Mouse (Mus musculus) forebrain, embryonic 12.5 days (tissue): Measurements from ENCODE around the gene Gm2696. TPM values are rescaled to one million over a fixed set of nuclear protein-coding genes. Genes with fewer than 3 reads are reported as not detected.
"Not testable (repeated sequence)": the region's sequence is repeated elsewhere in the genome, so short reads cannot be mapped to it uniquely, and the experiment has no call there.

Source experiments
- ATAC-seq: fragments of 200-750 bp; cut with Nextera tagmentation; 2 replicates; pipeline ENCODE4 v1.8.0; 2017; ENCODE audit warnings: moderate TSS enrichment; ENCODE audit not compliant: low FRiP score
- H3K27ac ChIP-seq: fragments of 300-500 bp; sonication (generic); 2 replicates; pipeline ENCODE4 v1.5.1; 2016; ENCODE audit warnings: mild to moderate bottlenecking
- H3K27me3 ChIP-seq: fragments of 300-500 bp; sonication (generic); 2 replicates; pipeline ENCODE4 v1.6.1; 2016; ENCODE audit warnings: mild to moderate bottlenecking
- H3K36me3 ChIP-seq: fragments of 300-500 bp; sonication (generic); replicated peaks from 2 replicates; pipeline ENCODE4 v1.6.1; 2016; ENCODE audit warnings: mild to moderate bottlenecking
- H3K4me1 ChIP-seq: fragments of 300-500 bp; sonication (generic); 2 replicates; pipeline ENCODE4 v1.6.1; 2016
- H3K4me2 ChIP-seq: fragments of 300-500 bp; sonication (generic); 2 replicates; pipeline ENCODE4 v1.6.1; 2016; ENCODE audit warnings: mild to moderate bottlenecking, moderate library complexity
- H3K4me3 ChIP-seq: fragments of 300-500 bp; sonication (generic); replicated peaks from 2 replicates; pipeline ENCODE4 v1.5.1; 2016; ENCODE audit warnings: mild to moderate bottlenecking
- H3K9ac ChIP-seq: fragments of 300-500 bp; sonication (generic); 2 replicates; pipeline ENCODE4 v1.6.1; 2016; ENCODE audit warnings: mild to moderate bottlenecking
- H3K9me3 ChIP-seq: fragments of 300-500 bp; sonication (generic); 2 replicates; pipeline ENCODE4 v1.6.1; 2016
- WGBS: fragments of 180-500 bp; shearing (Covaris S2); methylation state at CpG from one replicate; pipeline ENCODE4 v1.1.7; 2016; 5-methylcytosine and 5-hydroxymethylcytosine counted together
- polyA plus RNA-seq: library from polyadenylated mRNA; unstranded; fragments of >200 nt; fragmentation: Nextera tagmentation; extraction: Ambion mirVana; gene quantifications from 2 replicates; pipeline ENCODE4 v1.2.1, GENCODE M21; 2016

The Gm2696 gene
- not detected in 2 replicates for polyA plus RNA-seq

GRCm38 (mm10) chr10:77814382-77814781, at the start of gene Gm2696:
Gm2696 (plus strand) TSS chr10:77814682.
- H3K4me2 ChIP-seq = no peak within 1 kb of the TSS
- no peak within 1 kb of the TSS for H3K27ac ChIP-seq
- H3K27me3 ChIP-seq = no peaks in the 10 kb centered on the region
- ATAC-seq = no peak
- H3K36me3 ChIP-seq = no peaks in the 10 kb centered on the region
- 59% methylated on average over 4 of the region's 4 CpGs for WGBS
- H3K9ac ChIP-seq = no peak within 1 kb of the TSS
- no peaks in the 10 kb centered on the region for H3K4me1 ChIP-seq
- peaks cover 6% of the 10 kb centered on the region; the same call in 1 of the 2 replicates for H3K9me3 ChIP-seq
- H3K4me3 ChIP-seq = no peak within 1 kb of the TSS

GRCm38 (mm10) chr10:77769727-77770126, 44.8 kb upstream of the Gm2696 start:
- H3K4me3 ChIP-seq = no peak overlapping the region
- H3K4me1 ChIP-seq = no peaks in the 10 kb centered on the region
- no peaks in the 10 kb centered on the region for H3K27me3 ChIP-seq
- H3K9ac ChIP-seq = no peak overlapping the region
- H3K9me3 ChIP-seq = no peaks in the 10 kb centered on the region
- no peak overlapping the region for H3K27ac ChIP-seq
- H3K4me2 ChIP-seq = no peak overlapping the region
- no peaks in the 10 kb centered on the region for H3K36me3 ChIP-seq
- ATAC-seq = no peak
- WGBS = 77% methylated on average over 1 of the region's 1 CpGs

GRCm38 (mm10) chr10:77771225-77771624, 43.3 kb upstream of the Gm2696 start, which contains the start of gene Gm3238:
Gm3238 (minus strand) TSS chr10:77771325.
- not testable (repeated sequence) for H3K27ac ChIP-seq, H3K36me3 ChIP-seq, H3K9me3 ChIP-seq, H3K4me3 ChIP-seq, H3K27me3 ChIP-seq, H3K4me1 ChIP-seq, ATAC-seq, H3K9ac ChIP-seq, H3K4me2 ChIP-seq
- WGBS = 38% methylated on average over 1 of the region's 1 CpGs

- WGBS = 92% methylated on average over 1 of the region's 3 CpGs
- ATAC-seq, H3K36me3 ChIP-seq, H3K27me3 ChIP-seq, H3K27ac ChIP-seq, H3K9ac ChIP-seq, H3K9me3 ChIP-seq, H3K4me3 ChIP-seq, H3K4me2 ChIP-seq, H3K4me1 ChIP-seq: not testable (repeated sequence)
These were observed 42.3 kb upstream of the Gm2696 start for GRCm38 (mm10) chr10:77772142-77772541.

GRCm38 (mm10) chr10:77776844-77777243, 37.6 kb upstream of the Gm2696 start, which contains the start of gene Gm7138:
Gm7138 (minus strand) TSS chr10:77776944.
- not testable (repeated sequence) for H3K27ac ChIP-seq, ATAC-seq, H3K27me3 ChIP-seq, H3K9ac ChIP-seq, H3K4me2 ChIP-seq, H3K4me3 ChIP-seq, H3K36me3 ChIP-seq, H3K4me1 ChIP-seq, H3K9me3 ChIP-seq
- WGBS = 71% methylated on average over 1 of the region's 1 CpGs

GRCm38 (mm10) chr10:77782442-77782841, 32.0 kb upstream of the Gm2696 start, which contains the start of gene Gm3250:
Gm3250 (minus strand) TSS chr10:77782542.
- no CpG with 5 or more reads among the region's 1 CpGs for WGBS
- H3K36me3 ChIP-seq, H3K4me1 ChIP-seq, H3K27ac ChIP-seq, ATAC-seq, H3K27me3 ChIP-seq, H3K9ac ChIP-seq, H3K9me3 ChIP-seq, H3K4me2 ChIP-seq, H3K4me3 ChIP-seq: not testable (repeated sequence)

- not testable (repeated sequence) for H3K27ac ChIP-seq, H3K36me3 ChIP-seq, H3K4me2 ChIP-seq, H3K27me3 ChIP-seq, H3K9me3 ChIP-seq, H3K4me3 ChIP-seq, ATAC-seq, H3K9ac ChIP-seq, H3K4me1 ChIP-seq
- WGBS = 70% methylated on average over 3 of the region's 3 CpGs
These were observed 31.1 kb upstream of the Gm2696 start for GRCm38 (mm10) chr10:77783396-77783795.

- 43% methylated on average over 1 of the region's 1 CpGs for WGBS
- H3K27ac ChIP-seq, H3K27me3 ChIP-seq, ATAC-seq, H3K4me2 ChIP-seq, H3K9ac ChIP-seq, H3K4me3 ChIP-seq, H3K9me3 ChIP-seq, H3K4me1 ChIP-seq, H3K36me3 ChIP-seq: not testable (repeated sequence)
These were observed 26.6 kb upstream of the Gm2696 start, which contains the start of gene Gm7137 for GRCm38 (mm10) chr10:77787876-77788275. Gm7137 (minus strand) TSS chr10:77788200.

- H3K4me3 ChIP-seq = no peak overlapping the region
- WGBS = 90% methylated on average over 2 of the region's 2 CpGs
- ATAC-seq = no peak
- H3K27ac ChIP-seq = no peak overlapping the region
- H3K9me3 ChIP-seq = no peaks in the 10 kb centered on the region
- H3K4me1 ChIP-seq = no peaks in the 10 kb centered on the region
- H3K9ac ChIP-seq = no peak overlapping the region
- no peak overlapping the region for H3K4me2 ChIP-seq
- H3K27me3 ChIP-seq = no peaks in the 10 kb centered on the region
- no peaks in the 10 kb centered on the region for H3K36me3 ChIP-seq
These were observed 25.9 kb upstream of the Gm2696 start for GRCm38 (mm10) chr10:77788621-77789020.

- Histone ChIP-seq H3K4me1 (peaks cover 16% of the 10 kb centered on the region; the same call in 1 of the 2 replicates), H3K27ac (0 out of 2 replicates have a peak within 1 kb of the TSS, but pooled peaks have one; percentile 36), H3K36me3 (no peaks in the 10 kb centered on the region), H3K4me2 (no peak within 1 kb of the TSS), H3K9ac (no peak within 1 kb of the TSS), H3K4me3 (no peak within 1 kb of the TSS), H3K27me3 (no peaks in the 10 kb centered on the region), H3K9me3 (no peaks in the 10 kb centered on the region)
- no peak for ATAC-seq
- WGBS = 55% methylated on average over 2 of the region's 2 CpGs
These were observed 19.5 kb upstream of the Gm2696 start, which contains the start of gene Gm9639 for GRCm38 (mm10) chr10:77794976-77795375. Gm9639 (minus strand) TSS chr10:77795076.

GRCm38 (mm10) chr10:77797677-77798076, 16.8 kb upstream of the Gm2696 start:
- H3K27me3 ChIP-seq = no peaks in the 10 kb centered on the region
- no peak overlapping the region for H3K4me2 ChIP-seq
- ATAC-seq = no peak
- no peak overlapping the region for H3K4me3 ChIP-seq
- no peaks in the 10 kb centered on the region for H3K9me3 ChIP-seq
- 6% methylated on average over 3 of the region's 3 CpGs for WGBS
- H3K4me1 ChIP-seq = peaks cover 16% of the 10 kb centered on the region; the same call in 1 of the 2 replicates
- no peaks in the 10 kb centered on the region for H3K36me3 ChIP-seq
- peak overlapping the region; percentile 70; the same call in 1 of the 2 replicates for H3K27ac ChIP-seq
- no peak overlapping the region for H3K9ac ChIP-seq

GRCm38 (mm10) chr10:77798164-77798920, 16.1 kb upstream of the Gm2696 start:
- H3K9me3 ChIP-seq, H3K4me2 ChIP-seq, H3K4me3 ChIP-seq, H3K36me3 ChIP-seq, H3K9ac ChIP-seq, ATAC-seq, H3K27me3 ChIP-seq: not testable (repeated sequence)
- peaks cover 16% of the 10 kb centered on the region; the same call in 1 of the 2 replicates for H3K4me1 ChIP-seq
- 27% methylated on average over 3 of the region's 3 CpGs for WGBS
- peak overlapping the region; percentile 70 for H3K27ac ChIP-seq
